Mouse (Mus musculus) gastrocnemius, adult 18-20 months (tissue): ENCODE data around the gene Ppp1r1b. TPM values are rescaled to one million over a fixed set of nuclear protein-coding genes. Genes with fewer than 3 reads are reported as not detected.

Source experiments
- DNase-seq: peaks from one replicate; pipeline ENCODE4 v3.0.0; 2021; ENCODE audit warnings: low spot score
- total RNA-seq, 2 experiments: library from RNA; stranded (reverse); gene quantifications; 2 replicates each; pipeline ENCODE4 v1.2.3; 2021

The Ppp1r1b gene
- total RNA-seq, 2 experiments from 2014 or later, result 0.18 to 0.31 TPM

DNA sequence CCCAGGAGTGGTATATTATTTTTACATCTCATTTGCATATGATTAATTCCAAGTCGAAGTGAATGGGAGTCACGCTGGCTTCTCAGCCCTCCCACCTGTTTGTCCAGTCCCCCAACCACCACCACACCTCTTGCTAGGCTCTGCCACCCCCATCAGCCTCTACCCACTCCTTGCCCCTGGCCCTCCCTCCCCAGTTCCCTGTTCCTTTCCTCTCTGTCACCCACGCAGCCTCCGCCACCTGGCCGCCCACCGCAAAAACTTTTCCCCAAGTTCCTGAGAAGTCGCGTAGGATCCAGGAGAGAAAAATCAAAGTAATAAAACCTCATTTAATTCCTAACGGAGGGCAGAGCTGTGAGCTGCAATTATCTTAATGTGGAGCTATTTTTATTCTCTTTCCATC lies 2.0 kb upstream of the Ppp1r1b start:
- DNase-seq, result no peak

DNA sequence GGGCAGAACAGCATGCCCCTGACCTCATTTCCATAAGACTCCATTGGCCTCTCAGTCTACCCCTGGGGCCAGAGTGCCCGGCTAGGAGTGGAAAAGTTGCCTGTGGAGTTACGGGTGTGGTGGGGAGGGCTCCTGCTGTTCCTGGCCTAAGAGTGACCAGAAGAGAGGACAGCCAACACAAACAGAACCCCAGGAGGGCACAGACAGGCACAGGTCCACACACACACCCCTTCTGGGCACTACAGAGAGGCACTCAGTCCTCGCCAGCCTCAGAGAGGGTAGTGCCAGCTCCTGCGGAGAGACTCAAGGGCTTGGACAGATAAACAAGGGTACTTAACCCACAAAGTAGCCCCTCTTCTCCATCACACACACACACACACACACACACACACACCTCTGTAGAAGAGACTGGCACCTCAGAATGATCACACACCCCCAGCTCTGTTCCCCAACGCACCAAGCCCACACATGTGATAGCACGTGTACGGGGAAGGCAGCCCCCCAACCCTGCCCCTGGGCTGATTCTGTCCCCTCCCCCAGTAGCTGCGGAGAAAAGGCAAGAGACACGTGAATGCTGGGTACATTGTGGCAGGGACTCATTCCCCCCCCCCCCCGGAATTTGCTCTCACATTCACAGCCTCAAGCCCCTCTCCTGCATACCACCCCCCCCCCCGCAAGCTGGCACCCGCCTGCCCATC lies 670 bp upstream of the Ppp1r1b start:
- DNase-seq, result no peak

DNA sequence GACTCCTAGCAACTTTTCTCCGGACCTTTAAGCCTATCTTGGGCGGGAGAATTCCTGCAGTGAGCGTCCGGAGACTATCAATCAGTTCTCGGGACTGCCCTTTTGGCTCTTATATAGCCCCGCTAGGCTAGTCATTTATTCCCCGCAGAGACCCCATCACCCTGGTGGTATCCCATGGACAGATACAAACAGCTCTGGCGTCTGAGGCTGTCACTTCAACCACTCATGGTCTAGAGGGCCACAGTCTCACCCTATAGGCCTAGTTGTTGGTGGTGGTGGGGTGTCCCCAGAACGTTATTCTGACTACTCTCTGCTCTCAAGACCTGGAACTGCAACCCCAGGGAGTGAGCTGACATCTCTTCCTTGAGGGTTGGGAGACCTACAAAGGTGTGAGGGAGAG lies 1.1 kb downstream of the Ppp1r1b start:
- no peak for DNase-seq

DNA sequence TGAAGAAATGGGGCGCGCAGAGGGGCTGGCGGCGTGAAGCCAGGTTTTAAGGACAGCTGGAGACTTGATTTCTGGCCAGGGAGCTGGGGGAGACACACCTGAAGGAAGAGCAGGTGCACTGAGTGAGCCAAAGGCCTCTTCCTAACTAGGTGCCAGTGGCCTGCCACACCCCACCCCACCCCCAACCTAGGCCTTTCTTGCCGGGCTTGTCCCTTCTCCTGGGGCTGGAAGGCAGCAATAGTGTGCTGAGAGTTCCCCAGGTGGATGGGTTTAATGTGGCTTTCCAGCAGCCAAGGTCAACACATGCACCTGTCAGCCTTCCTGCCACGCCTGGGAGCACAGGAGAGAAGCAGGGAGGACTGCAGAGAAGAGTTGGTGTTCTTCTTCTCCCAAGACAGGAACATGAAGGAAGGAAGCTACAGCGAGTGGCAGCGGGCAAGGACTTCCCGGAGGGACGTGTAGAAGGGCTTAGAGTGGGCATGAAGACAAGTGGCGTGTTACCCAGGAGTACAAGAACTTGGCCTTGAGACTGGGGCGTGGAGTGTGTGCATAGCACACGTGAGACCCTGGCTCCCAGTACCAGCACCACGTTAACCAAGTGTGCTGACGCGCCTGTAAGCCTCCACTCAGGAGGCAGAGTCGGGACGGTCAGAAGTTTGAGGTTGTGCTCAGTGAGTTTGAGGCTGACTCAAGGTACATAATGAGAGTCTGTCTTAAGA lies 4.2 kb downstream of the Ppp1r1b start:
- no peak for DNase-seq

DNA sequence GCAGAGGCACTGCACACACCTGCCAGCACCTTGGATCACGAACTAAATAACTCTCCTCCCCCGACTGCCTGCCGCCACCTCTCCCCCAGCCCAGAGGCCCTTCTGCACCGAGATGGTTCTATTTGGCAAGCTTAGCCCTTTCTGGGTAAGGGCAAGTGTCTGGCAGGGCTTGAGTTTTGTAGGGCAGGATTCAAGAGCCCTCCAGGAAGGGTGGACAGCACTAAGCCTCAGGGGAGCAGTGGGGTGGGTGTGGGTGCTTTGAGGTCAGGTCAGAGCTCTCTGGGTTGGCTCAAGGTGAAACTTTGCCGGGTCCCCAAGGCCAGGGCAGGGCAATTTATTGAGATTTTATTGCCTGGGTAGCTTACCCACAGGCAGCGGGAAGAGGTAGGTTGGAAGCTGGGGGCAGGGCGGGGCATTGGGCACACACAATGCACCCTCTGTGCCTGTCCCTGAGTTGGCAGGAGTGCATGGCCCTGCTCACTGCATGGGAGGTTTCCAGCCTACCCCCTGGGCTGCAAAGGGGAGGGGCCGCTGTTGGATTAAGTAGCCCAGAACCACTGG lies 5.5 kb downstream of the Ppp1r1b start:
- no peak for DNase-seq

DNA sequence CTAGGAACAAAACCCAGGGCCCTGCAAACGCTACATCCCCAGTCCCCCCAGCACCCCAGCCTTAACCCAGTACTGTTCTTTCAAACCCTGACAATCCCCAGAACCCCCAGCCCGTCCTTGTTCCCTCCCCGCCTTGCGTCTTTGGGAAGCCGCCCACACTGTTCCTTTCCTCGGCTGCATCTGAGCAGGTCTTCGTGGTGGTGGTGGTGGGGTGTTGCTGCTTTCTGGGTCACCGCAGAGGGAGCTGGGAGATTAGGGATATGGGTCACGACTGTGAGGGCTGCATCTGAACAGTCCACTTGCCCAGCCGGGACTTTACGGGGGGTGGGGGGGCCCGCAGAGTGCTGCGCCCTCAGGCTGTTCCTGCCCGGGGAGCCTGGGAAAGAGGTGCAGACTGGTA lies 6.2 kb downstream of the Ppp1r1b start:
- no peak for DNase-seq

DNA sequence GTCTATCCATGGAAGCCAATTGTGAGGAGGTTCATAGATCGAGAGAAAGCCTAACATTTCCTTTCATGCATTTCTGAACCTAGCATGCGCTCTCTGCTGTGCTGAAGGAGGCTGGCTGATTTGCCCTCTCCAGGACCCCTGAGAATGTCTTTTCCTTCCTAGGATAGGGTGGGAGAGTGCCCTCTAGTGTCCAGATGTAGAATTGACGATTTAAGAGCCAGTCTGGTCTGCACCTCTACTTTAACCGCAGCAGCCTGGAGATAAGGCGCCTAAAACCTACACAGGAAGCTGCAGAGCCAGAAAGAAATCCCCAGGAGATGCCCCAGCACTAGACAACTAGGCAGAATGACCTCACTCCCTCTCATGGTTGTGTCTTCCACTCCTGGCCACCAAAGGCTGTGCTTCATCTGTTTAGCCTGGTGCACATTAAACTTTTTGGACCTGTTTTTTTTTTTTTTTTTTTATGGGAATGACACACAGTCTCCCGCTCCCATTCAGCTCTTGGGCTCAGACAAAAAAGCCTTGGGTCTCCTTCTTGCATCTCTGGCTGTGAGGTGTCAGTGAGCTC lies 7.6 kb downstream of the Ppp1r1b start:
- no peak for DNase-seq

GRCm38 (mm10) chr11:98356625-98357394 lies 8.6 kb downstream of the Ppp1r1b start:
- DNase-seq, result no peak

- DNase-seq, result no peak
Observed at GRCm38 (mm10) chr11:98357396-98358160, 9.4 kb downstream of the Ppp1r1b start.

GRCm38 (mm10) chr11:98358161-98359083 lies 10.2 kb downstream of the Ppp1r1b start, which contains the start of gene Stard3:
TSS of gene Stard3 (plus strand) at chr11:98358368.
- DNase-seq, result peak; percentile 91

GRCm38 (mm10) chr11:98360866-98361521 lies 12.8 kb downstream of the Ppp1r1b start:
- DNase-seq, result no peak

DNA sequence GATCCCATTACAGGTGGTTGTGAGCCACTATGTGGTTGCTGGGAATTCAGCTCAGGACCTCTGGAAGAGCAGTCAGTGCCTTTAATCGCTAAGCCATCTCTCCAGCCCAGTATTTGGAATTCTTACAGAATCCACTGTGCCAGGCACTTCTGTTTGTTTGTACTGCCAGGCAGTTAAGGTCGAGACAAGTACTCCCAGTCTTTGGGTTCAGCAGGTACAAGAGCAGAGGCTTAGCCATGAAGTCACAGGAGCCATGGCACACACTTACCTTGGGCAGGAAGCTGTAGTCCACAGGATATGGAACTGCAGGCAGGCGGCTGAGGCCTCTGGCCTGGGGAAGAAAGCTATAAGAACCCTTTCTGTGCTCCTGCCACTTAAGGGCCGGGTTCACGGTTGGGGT lies 15.6 kb downstream of the Ppp1r1b start:
- no peak for DNase-seq

- no peak for DNase-seq
Observed at GRCm38 (mm10) chr11:98364410-98364809, 16.2 kb downstream of the Ppp1r1b start.

DNA sequence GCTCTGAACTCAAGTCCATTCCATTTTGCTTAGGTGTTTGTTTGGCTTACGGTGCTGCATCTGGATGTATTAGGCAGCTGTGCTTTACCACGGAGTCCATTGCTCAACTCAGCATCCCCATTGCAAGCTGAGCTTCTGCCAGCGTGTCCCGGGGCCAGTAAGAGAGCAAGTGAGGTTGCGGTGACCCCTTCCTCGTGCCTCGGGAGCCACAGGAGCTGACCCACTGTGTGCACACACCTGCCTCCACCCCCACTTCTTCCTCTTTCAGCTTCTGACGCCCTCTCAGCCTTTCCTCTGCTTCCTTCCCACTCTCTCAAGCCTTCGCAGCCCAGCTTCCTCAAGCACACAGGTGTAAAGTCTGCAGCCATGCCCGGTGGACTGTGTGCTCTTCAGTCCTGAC lies 18.1 kb downstream of the Ppp1r1b start:
- no peak for DNase-seq

- DNase-seq, result no peak
Observed at GRCm38 (mm10) chr11:98367171-98367862, 19.1 kb downstream of the Ppp1r1b start.

DNA sequence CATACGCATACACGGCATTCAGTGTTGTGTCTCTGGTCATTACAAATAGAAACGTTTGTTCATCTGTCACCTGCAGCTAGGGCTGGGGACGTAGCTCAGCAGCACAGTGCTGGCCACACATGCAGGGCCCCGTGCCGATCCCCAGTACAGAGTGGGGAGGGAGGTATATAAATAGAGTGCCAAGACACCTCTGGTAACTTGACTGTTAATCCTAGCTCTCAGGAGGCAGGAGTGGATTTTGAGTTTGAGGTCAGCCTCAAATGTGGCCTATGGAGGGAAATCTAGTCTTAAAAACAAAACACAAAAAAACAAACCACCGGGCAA lies 19.6 kb downstream of the Ppp1r1b start:
- no peak for DNase-seq

GRCm38 (mm10) chr11:98369337-98369736 lies 21.1 kb downstream of the Ppp1r1b start:
- DNase-seq, result no peak

DNA sequence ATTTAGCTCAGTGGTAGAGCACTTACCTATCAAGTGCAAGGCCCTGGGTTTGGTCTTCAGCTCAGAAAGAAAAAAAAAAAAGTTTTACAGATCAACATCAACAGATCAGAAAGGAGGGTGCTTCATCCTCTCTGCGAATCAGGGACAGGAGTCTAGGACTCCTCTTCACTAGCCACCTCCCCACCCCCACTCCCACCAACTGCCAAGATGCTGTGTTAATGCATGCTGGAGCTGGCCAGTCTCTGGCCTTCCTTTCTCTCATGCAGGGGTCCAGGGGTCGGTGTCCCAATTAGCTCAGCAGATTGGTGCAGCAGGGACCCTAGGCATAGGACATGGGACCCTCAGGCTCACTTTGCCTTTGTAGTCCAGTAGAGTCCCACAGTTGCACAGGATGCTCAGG lies 22.4 kb downstream of the Ppp1r1b start:
- no peak for DNase-seq
